Mouse (Mus musculus) forebrain, embryonic 10.5 days (tissue): Measurements from ENCODE around the gene Aldh4a1. TPM values are rescaled to one million over a fixed set of nuclear protein-coding genes. Genes with fewer than 3 reads are reported as not detected.

Experiments
- DNase-seq: peaks from one replicate; pipeline ENCODE4 v3.0.0-alpha.2; 2017; ENCODE audit warnings: low spot score; ENCODE audit errors: extremely low spot score
- H3K27ac ChIP-seq: fragments of 300-500 bp; sonication (generic); 2 replicates; pipeline ENCODE4 v1.5.1; 2016; ENCODE audit warnings: mild to moderate bottlenecking
- H3K27me3 ChIP-seq: fragments of 300-500 bp; sonication (generic); 2 replicates; pipeline ENCODE4 v1.6.1; 2016; ENCODE audit warnings: mild to moderate bottlenecking; ENCODE audit not compliant: poor library complexity, severe bottlenecking
- H3K36me3 ChIP-seq: fragments of 300-500 bp; sonication (generic); replicated peaks from 2 replicates; pipeline ENCODE4 v1.6.1; 2016; ENCODE audit warnings: mild to moderate bottlenecking, moderate library complexity
- H3K4me1 ChIP-seq: fragments of 300-500 bp; sonication (generic); 2 replicates; pipeline ENCODE4 v1.6.1; 2016
- H3K4me3 ChIP-seq: fragments of 300-500 bp; sonication (generic); 2 replicates; pipeline ENCODE4 v1.5.1; 2016; ENCODE audit warnings: mild to moderate bottlenecking, moderate library complexity
- H3K9me3 ChIP-seq: fragments of 300-500 bp; sonication (generic); 2 replicates; pipeline ENCODE4 v1.6.1; 2016; ENCODE audit warnings: mild to moderate bottlenecking, moderate library complexity
- WGBS: fragments of 180-500 bp; shearing (Covaris S2); methylation state at CpG from one replicate; pipeline ENCODE4 v1.1.7; 2016; 5-methylcytosine and 5-hydroxymethylcytosine counted together
- polyA plus RNA-seq: library from polyadenylated mRNA; unstranded; fragments of >200 nt; fragmentation: Nextera tagmentation; extraction: Ambion mirVana; gene quantifications from 2 replicates; pipeline ENCODE4 v1.2.1, GENCODE M21; 2016

Aldh4a1 gene
- polyA plus RNA-seq, 1 experiment from 2014 or later = 22.8 TPM

DNA sequence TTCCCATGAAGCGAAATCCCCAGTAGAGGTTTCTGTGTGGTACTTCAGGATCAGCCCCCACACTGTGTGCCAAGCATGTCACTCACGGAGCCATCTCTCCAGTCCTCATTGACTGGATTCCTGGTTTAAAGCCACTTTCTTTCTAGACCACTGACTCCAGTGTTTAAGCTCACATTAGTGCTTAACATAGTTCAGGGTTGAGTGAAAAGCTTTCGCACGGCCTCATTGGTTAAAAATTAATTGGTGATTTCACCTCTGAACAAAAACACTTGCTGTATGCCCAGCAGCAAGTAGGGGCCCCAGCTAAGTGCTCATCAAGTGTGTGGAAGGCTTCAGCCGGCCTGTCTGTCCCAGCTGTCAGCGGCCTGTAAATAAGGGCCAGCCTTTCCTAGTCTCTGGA lies 45.0 kb downstream of the Aldh4a1 start:
- 44% methylated on average over 6 of the region's 6 CpGs for WGBS
- Histone ChIP-seq H3K9me3 (no peaks in the 10 kb centered on the region), H3K27ac (no peak overlapping the region; the same call in 1 of the 2 replicates), H3K36me3 (no peaks in the 10 kb centered on the region), H3K27me3 (peaks cover 53% of the 10 kb centered on the region), H3K4me1 (peaks cover 24% of the 10 kb centered on the region), H3K4me3 (no peak overlapping the region)
- DNase-seq = peak; percentile 29

DNA sequence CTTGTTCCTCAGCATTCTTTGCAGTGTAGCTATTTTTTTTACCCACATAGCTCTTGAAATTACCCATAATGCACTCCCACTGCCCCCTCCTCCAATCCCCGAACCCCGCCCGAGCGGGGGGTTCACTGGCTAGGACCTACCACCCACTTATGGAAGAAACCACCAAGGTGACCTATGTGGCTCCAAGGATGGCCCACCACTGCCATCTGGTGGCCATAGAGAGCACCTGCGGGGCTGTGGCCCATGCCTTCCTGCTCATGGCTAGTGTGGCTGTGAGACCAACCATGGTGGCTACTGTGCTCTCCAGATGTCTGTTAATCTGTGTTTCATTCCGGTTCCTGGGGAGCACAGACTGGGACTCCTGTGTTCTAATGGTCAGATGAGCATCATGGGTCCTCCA lies 47.2 kb downstream of the Aldh4a1 start:
- Histone ChIP-seq H3K27me3 (peaks cover 57% of the 10 kb centered on the region), H3K4me3 (no peak overlapping the region), H3K9me3 (no peaks in the 10 kb centered on the region), H3K27ac (no peak overlapping the region), H3K36me3 (no peaks in the 10 kb centered on the region), H3K4me1 (peaks cover 24% of the 10 kb centered on the region)
- WGBS = 33% methylated on average over 6 of the region's 6 CpGs
- peak; percentile 67 for DNase-seq

DNA sequence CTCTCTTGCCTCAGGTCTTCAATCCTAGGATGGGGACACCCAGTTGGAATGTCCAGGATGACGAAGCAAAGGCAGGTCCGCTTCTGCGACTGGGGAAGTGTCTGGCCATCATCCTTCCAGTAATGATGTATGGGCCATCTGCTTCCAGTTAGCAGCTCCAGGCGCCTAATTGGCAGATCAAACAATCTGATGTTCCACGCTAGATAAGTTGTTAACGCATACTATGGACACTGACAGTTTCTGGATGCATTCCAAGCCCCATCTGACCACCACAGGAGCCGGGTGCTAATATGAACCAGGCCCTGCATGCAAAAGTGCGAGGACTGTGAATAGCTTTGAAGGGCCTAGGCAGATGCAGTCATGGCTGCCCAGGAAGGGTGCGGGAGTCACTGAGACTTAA lies 53.0 kb downstream of the Aldh4a1 start:
- Histone ChIP-seq H3K9me3 (peaks cover 23% of the 10 kb centered on the region; the same call in 1 of the 2 replicates), H3K4me3 (no peak overlapping the region), H3K36me3 (no peaks in the 10 kb centered on the region), H3K4me1 (peaks cover 11% of the 10 kb centered on the region; the same call in 1 of the 2 replicates), H3K27me3 (peaks cover 32% of the 10 kb centered on the region), H3K27ac (no peak overlapping the region)
- WGBS = 72% methylated on average over 9 of the region's 9 CpGs
- DNase-seq = peak; percentile 23

DNA sequence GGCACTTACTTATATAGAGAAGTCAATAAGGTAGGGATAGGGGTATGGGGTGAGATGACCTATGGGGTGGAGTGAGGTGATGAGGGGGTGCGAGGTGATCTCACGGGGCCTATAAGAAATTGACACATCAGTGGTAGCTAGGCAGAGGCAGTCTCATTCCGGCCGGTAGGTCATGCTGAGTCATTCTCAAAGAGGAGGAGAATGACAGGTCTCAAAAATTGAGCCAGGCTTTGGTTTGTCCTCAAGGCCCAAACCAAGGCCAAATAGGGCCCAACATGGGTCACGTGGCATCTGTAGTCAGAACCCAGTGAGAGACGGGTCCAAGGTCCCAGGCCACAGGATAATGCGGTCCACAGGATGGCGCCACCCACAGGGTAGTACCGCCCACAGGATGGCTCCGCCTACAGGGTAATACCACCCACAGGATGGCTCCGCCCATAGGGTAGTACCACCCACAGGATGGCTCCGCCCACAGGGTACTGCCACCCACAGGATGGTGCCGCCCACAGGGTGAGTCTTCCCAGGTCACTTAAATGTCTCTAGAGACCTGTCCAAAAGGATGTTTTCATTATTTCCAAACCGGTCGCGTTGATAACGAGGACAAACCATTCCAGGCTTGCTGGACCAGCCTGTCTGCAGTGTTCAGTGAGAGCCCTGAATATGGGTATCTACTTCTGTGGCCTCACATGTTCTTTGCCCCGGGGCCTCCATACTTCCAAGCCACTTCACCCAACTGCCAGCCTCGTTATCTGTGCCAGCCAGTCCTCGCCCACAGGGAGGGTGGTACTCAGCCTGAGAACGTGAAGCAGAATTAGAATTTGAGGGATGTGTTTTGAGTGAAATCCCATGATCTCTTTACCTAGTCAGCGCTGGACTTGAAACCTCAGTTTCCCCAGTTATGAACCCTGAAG lies 61.3 kb downstream of the Aldh4a1 start:
- Histone ChIP-seq H3K36me3 (no peaks in the 10 kb centered on the region), H3K4me3 (no peak overlapping the region), H3K27me3 (peaks cover 31% of the 10 kb centered on the region), H3K27ac (no peak overlapping the region), H3K4me1 (peaks cover 13% of the 10 kb centered on the region), H3K9me3 (peaks cover 26% of the 10 kb centered on the region; the same call in 1 of the 2 replicates)
- WGBS = 80% methylated on average over 22 of the region's 22 CpGs
- DNase-seq = no peak

DNA sequence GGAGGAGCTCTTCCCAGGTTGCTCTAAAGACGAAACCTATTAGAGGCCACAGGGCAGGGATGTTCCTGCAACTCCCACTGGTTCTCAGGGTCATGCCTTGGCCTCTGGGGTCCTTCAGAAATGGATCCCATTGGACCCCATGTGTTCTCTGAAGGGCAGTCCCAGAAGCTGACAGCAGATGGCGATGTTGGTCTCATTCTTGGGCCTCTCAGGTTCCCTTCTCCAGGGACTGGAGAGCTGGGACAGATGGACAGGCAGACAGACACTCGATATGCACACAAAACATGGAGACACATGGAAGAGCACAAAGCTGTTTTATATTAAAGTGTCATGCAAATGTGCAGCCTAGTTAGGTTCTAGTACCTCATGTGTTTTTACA lies 62.0 kb downstream of the Aldh4a1 start:
- no peak overlapping the region for H3K4me3 ChIP-seq
- peaks cover 19% of the 10 kb centered on the region; the same call in 1 of the 2 replicates for H3K9me3 ChIP-seq
- H3K27ac ChIP-seq = no peak overlapping the region
- 15% methylated on average over 3 of the region's 3 CpGs for WGBS
- peaks cover 35% of the 10 kb centered on the region for H3K27me3 ChIP-seq
- peaks cover 16% of the 10 kb centered on the region for H3K4me1 ChIP-seq
- H3K36me3 ChIP-seq = no peaks in the 10 kb centered on the region
- DNase-seq = peak; percentile 75

DNA sequence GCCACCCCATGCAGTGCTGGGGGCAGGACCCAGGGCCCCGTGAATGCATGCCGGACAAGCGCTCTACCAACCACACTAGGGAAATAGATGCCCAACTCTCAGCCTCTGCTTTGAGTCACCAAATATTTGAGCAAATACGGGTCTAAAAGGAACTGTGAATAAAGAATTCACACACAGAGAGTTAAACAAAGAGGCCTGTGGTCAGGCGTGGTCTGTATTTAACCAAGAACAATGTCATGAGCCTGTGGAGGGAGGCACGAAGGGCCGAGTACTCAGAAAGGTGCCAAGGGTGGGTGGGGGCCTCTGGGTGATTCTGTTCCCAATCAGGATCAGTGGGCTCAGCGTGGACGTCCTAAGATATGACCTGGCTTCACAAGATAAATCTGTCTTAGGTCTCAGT lies 65.4 kb downstream of the Aldh4a1 start:
- peaks cover 70% of the 10 kb centered on the region for H3K27me3 ChIP-seq
- no peak overlapping the region for H3K27ac ChIP-seq
- 70% methylated on average over 9 of the region's 9 CpGs for WGBS
- H3K4me3 ChIP-seq = no peak overlapping the region
- H3K36me3 ChIP-seq = no peaks in the 10 kb centered on the region
- no peaks in the 10 kb centered on the region for H3K9me3 ChIP-seq
- DNase-seq = no peak
- peaks cover 25% of the 10 kb centered on the region for H3K4me1 ChIP-seq

DNA sequence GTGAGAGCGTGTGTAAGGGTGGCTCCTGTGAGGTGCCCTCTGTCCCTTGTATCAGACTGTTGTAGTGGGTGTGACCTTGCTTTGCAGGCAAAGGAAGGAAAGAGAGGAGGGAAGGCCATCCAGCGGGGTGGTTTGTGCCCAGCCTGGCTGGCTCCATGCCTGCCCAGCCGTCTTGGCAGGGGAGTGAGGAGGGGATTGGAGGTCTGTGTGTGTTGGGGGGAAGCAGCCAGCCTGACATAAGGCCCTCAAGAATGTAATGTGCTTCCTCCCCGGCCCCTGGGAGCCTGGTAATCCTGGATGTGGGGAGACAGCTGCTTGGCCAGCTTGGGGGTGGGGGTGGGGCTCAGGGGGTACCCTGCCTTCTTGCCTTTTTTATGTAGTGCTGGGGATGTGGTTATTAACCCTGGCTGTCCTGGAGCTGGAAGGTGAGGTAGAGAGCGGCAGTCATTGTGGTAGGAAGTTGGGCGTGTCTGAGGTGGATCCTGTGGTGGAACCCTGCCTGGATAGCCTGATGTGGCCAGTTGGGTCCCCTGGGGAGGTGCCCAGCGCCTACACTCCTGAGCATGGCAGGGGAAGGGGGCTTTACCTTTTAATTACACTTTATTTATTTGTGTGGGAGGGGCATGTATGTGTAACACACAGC lies 67.1 kb downstream of the Aldh4a1 start:
- no peak for DNase-seq
- H3K4me3 ChIP-seq = no peak overlapping the region
- WGBS = 41% methylated on average over 7 of the region's 7 CpGs
- H3K4me1 ChIP-seq = peaks cover 34% of the 10 kb centered on the region
- no peaks in the 10 kb centered on the region for H3K9me3 ChIP-seq
- H3K27ac ChIP-seq = no peak overlapping the region
- H3K27me3 ChIP-seq = peaks cover 83% of the 10 kb centered on the region
- H3K36me3 ChIP-seq = no peaks in the 10 kb centered on the region

DNA sequence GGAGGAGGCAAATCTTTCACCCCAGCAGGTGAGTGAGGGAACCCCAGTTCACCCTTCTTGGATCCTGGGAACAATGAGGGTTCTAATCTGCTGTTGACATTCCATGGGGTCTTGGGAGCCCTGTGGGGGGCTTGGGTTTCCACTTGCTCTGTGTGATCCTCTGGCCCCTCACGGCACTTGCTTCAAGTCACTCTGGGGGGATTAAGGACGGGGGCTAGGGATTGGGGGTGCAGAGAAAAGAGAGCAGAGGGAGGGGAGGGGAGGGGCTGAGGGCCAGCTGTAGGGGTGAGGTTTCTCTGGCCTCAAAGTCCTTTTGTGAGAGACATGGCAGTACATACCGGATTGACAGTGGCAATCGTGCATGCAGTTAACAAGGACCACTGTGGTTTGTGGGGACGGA lies 70.6 kb downstream of the Aldh4a1 start:
- 11% methylated on average over 5 of the region's 5 CpGs for WGBS
- Histone ChIP-seq H3K4me1 (peaks cover 37% of the 10 kb centered on the region), H3K9me3 (no peaks in the 10 kb centered on the region), H3K27ac (0 out of 2 replicates have a peak overlapping the region, but pooled peaks have one; percentile 1), H3K36me3 (no peaks in the 10 kb centered on the region), H3K27me3 (peaks cover 90% of the 10 kb centered on the region), H3K4me3 (no peak overlapping the region)
- DNase-seq = no peak

DNA sequence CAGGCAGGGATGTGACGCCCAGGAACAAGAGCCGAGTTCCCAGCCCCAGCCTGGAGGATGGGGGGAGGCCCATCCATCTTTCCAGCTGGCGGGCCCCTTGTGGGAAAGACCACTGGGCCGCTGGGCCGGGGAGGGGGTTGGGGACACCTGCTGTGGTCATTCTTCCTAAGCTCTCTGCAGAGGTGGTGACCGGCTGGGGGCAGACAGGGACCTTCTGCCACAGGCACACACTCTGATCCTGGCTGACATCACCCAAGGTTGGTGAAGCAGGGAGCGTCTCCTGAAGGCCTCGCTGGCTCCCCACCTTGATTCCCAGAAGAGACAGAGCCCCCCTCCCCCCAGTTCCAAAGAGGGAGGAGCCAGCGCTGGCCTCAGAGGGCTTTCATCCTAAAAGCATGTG lies 75.1 kb downstream of the Aldh4a1 start:
- H3K27ac ChIP-seq = peak overlapping the region; percentile 76
- DNase-seq = peak; percentile 36
- H3K4me3 ChIP-seq = no peak overlapping the region
- no peaks in the 10 kb centered on the region for H3K36me3 ChIP-seq
- H3K27me3 ChIP-seq = peaks cover 54% of the 10 kb centered on the region
- WGBS = 8% methylated on average over 9 of the region's 9 CpGs
- peaks cover 25% of the 10 kb centered on the region for H3K4me1 ChIP-seq
- H3K9me3 ChIP-seq = peaks cover 7% of the 10 kb centered on the region; the same call in 1 of the 2 replicates

DNA sequence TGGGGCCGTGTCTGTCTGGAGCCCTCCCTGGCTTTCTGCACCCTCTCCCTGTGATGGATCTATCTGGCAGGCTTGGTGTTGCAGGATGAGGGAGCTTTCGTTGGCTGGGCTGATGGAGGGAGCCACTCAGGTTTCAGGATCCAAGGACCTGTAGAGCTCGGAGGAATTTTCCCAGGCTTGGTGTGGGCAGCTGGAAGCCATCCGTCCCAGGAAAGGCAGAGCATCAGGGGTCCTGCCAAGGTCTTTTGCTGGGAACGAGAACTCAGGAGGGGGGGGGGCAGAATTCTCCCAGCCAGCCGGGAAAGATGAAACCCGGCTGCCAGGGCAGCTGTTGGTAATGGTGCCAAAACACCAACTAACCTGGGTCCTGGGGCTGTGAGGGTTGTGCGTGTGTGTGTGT lies 75.9 kb downstream of the Aldh4a1 start:
- H3K27me3 ChIP-seq = peaks cover 45% of the 10 kb centered on the region
- H3K36me3 ChIP-seq = no peaks in the 10 kb centered on the region
- 76% methylated on average over 8 of the region's 8 CpGs for WGBS
- no peak overlapping the region for H3K4me3 ChIP-seq
- H3K27ac ChIP-seq = peak overlapping the region; percentile 5; the same call in 1 of the 2 replicates
- peaks cover 18% of the 10 kb centered on the region for H3K4me1 ChIP-seq
- H3K9me3 ChIP-seq = peaks cover 7% of the 10 kb centered on the region; the same call in 1 of the 2 replicates
- DNase-seq = no peak
